Mouse (Mus musculus) effector memory CD4-positive, alpha-beta T cell, adult 7 months (primary cell): ENCODE measurements around the gene Ttll2. TPM values are rescaled to one million over a fixed set of nuclear protein-coding genes. Genes with fewer than 3 reads are reported as not detected.

ENCODE experiments used
- polyA plus RNA-seq: library from polyadenylated mRNA; unstranded; fragments of 100-300 nt; shearing (Covaris generic); gene quantifications from one replicate; pipeline ENCODE4 v1.2.1, GENCODE M21; 2017

The Ttll2 gene
- polyA plus RNA-seq = not detected

GRCm38 (mm10) chr17:7352596-7352995 is at the start of gene Ttll2:
Gene Ttll2 (minus strand): TSS chr17:7352696.

GRCm38 (mm10) chr17:7385364-7385763 is 32.9 kb upstream of the Ttll2 start, which contains the start of gene Unc93a2:
Gene Unc93a2 (minus strand): TSS chr17:7385464.

GRCm38 (mm10) chr17:7371879-7372278 is 19.4 kb upstream of the Ttll2 start, which contains the start of gene Gm49630:
Gene Gm49630 (minus strand): TSS chr17:7371979.

GRCm38 (mm10) chr17:7324346-7324745 is 28.1 kb downstream of the Ttll2 start, which contains the start of gene Tcp10a:
Gene Tcp10a (plus strand): TSS chr17:7324646.

Other genes with a start within 250 kb of the Ttll2 start
- 2.0 TPM for gene Rps6ka2, start 182.6 kb downstream of the Ttll2 start, polyA plus RNA-seq
- gene Tcp10a, start 28.1 kb downstream of the Ttll2 start, polyA plus RNA-seq = 0.39 TPM
- gene Gm49630, start 19.3 kb upstream of the Ttll2 start, polyA plus RNA-seq = not detected
- not detected for gene Unc93a2, start 32.8 kb upstream of the Ttll2 start, polyA plus RNA-seq